Mouse (Mus musculus) MEL (cell line): ENCODE measurements around the gene Cbs. TPM values are rescaled to one million over a fixed set of nuclear protein-coding genes. Genes with fewer than 3 reads are reported as not detected.

ENCODE experiments used
- DNase-seq: peaks from one replicate; pipeline ENCODE4 v3.0.0; 2011; ENCODE audit warnings: low read depth, low spot score
- H3K27ac ChIP-seq: 2 replicates; pipeline ENCODE4 v1.5.1; 2012; ENCODE audit warnings: low read depth, mild to moderate bottlenecking, control low read depth, low read length, moderate library complexity; ENCODE audit not compliant: control insufficient read depth
- H3K27me3 ChIP-seq, 2 experiments: fragments of 150-350 bp in 1 of 2; sonication (generic) in 1 of 2; 2 replicates each; pipeline ENCODE4 v1.6.1; 2012; ENCODE audit warnings: low read length in 2 of 2, mild to moderate bottlenecking in 2 of 2, improper control_type of control experiment in 1 of 2, moderate library complexity in 1 of 2; ENCODE audit not compliant: insufficient read depth in 2 of 2, control insufficient read depth in 1 of 2
- H3K36me3 ChIP-seq, 2 experiments: 2 replicates each; pipeline ENCODE4 v1.6.1; 2012 to 2014; ENCODE audit warnings: low read length in 2 of 2, improper control_type of control experiment in 1 of 2, inconsistent platforms in 1 of 2, mild to moderate bottlenecking in 1 of 2; ENCODE audit not compliant: insufficient read depth in 2 of 2, control insufficient read depth in 1 of 2
- H3K4me1 ChIP-seq, 2 experiments: fragments of 150-350 bp in 1 of 2; sonication (generic) in 1 of 2; 2 replicates each; pipeline ENCODE4 v1.6.1; 2012; ENCODE audit warnings: low read length in 2 of 2, improper control_type of control experiment in 1 of 2, mild to moderate bottlenecking in 1 of 2; ENCODE audit not compliant: insufficient read depth in 2 of 2, control insufficient read depth in 1 of 2
- H3K4me3 ChIP-seq, 2 experiments: fragments of 150-350 bp in 1 of 2; sonication (generic) in 1 of 2; 2 replicates each; pipeline ENCODE4 v1.5.1; 2012; ENCODE audit warnings: low read depth in 2 of 2, low read length in 2 of 2, mild to moderate bottlenecking in 2 of 2, moderate library complexity in 2 of 2, control low read depth in 1 of 2, improper control_type of control experiment in 1 of 2; ENCODE audit not compliant: control insufficient read depth in 1 of 2, insufficient read depth in 1 of 2
- H3K79me2 ChIP-seq: 2 replicates; pipeline ENCODE4 v1.6.1; 2012; ENCODE audit warnings: mild to moderate bottlenecking, low read length, moderate library complexity; ENCODE audit not compliant: control insufficient read depth, poor library complexity, insufficient read depth
- H3K9ac ChIP-seq: 2 replicates; pipeline ENCODE4 v1.6.1; 2012; ENCODE audit warnings: low read depth, mild to moderate bottlenecking, control low read depth, low read length, moderate library complexity; ENCODE audit not compliant: control insufficient read depth, poor library complexity, severe bottlenecking
- H3K9me3 ChIP-seq: fragments of 150-350 bp; sonication (generic); replicated peaks from 2 replicates; pipeline ENCODE4 v1.6.1; 2012; ENCODE audit warnings: mild to moderate bottlenecking, low read length, improper control_type of control experiment, moderate library complexity; ENCODE audit not compliant: insufficient read depth
- CHD1 ChIP-seq: IDR thresholded peaks from 2 replicates; pipeline ENCODE4 v1.6.1; 2012; ENCODE audit warnings: low read depth, mild to moderate bottlenecking, inconsistent platforms, low read length, improper control_type of control experiment
- E2F4 ChIP-seq: IDR thresholded peaks from 2 replicates; pipeline ENCODE4 v1.6.1; 2011; ENCODE audit warnings: low read depth, low read length, improper control_type of control experiment, borderline replicate concordance
- ELF1 ChIP-seq: IDR thresholded peaks from 2 replicates; pipeline ENCODE4 v1.6.1; 2014; ENCODE audit warnings: low read depth, mild to moderate bottlenecking, inconsistent platforms, low read length, improper control_type of control experiment, moderate library complexity
- EP300 ChIP-seq, 2 experiments: IDR thresholded peaks; 2 replicates each; pipeline ENCODE4 v1.6.1; 2011; ENCODE audit warnings: improper control_type of control experiment in 2 of 2, low read length in 2 of 2, low read depth in 1 of 2, mild to moderate bottlenecking in 1 of 2
- ETS1 ChIP-seq: IDR thresholded peaks from 2 replicates; pipeline ENCODE4 v1.6.1; 2012; ENCODE audit warnings: low read depth, mild to moderate bottlenecking, inconsistent platforms, low read length, improper control_type of control experiment, moderate library complexity
- GABPA ChIP-seq: IDR thresholded peaks from 2 replicates; pipeline ENCODE4 v1.6.1; 2012; ENCODE audit warnings: low read depth, mild to moderate bottlenecking, inconsistent platforms, low read length, improper control_type of control experiment, moderate library complexity
- GATA1 ChIP-seq: IDR thresholded peaks from 2 replicates; pipeline ENCODE4 v1.6.1; 2011; ENCODE audit warnings: low read depth, low read length, improper control_type of control experiment
- KAT2A ChIP-seq: conservative IDR thresholded peaks from 2 replicates; pipeline ENCODE4 v1.6.1; 2012; ENCODE audit warnings: low read depth, low read length, improper control_type of control experiment, inconsistent platforms
- MAFK ChIP-seq: IDR thresholded peaks from 2 replicates; pipeline ENCODE4 v1.6.1; 2011; ENCODE audit warnings: low read depth, mild to moderate bottlenecking, low read length, improper control_type of control experiment, borderline replicate concordance
- MAX ChIP-seq: IDR thresholded peaks from 2 replicates; pipeline ENCODE4 v1.6.1; 2011; ENCODE audit warnings: low read length, improper control_type of control experiment
- MEF2A ChIP-seq: IDR thresholded peaks from 2 replicates; pipeline ENCODE4 v1.6.1; 2014; ENCODE audit warnings: low read depth, mild to moderate bottlenecking, inconsistent platforms, low read length, improper control_type of control experiment; ENCODE audit not compliant: poor library complexity, insufficient replicate concordance, severe bottlenecking; ENCODE audit errors: extremely low read depth
- MYB ChIP-seq: IDR thresholded peaks from 2 replicates; pipeline ENCODE4 v1.6.1; 2011; ENCODE audit warnings: mild to moderate bottlenecking, low read depth, low read length, improper control_type of control experiment
- MYC ChIP-seq: IDR thresholded peaks from 2 replicates; pipeline ENCODE4 v1.6.1; 2011; ENCODE audit warnings: low read depth, mild to moderate bottlenecking, low read length, improper control_type of control experiment, moderate library complexity
- NRF1 ChIP-seq: IDR thresholded peaks from 2 replicates; pipeline ENCODE4 v1.6.1; 2014; ENCODE audit warnings: low read depth, mild to moderate bottlenecking, inconsistent platforms, low read length, improper control_type of control experiment, moderate library complexity; ENCODE audit not compliant: poor library complexity, insufficient read depth, severe bottlenecking
- POLR2A ChIP-seq, 2 experiments: IDR thresholded peaks; 2 replicates each; pipeline ENCODE4 v1.6.1; 2011 to 2012; ENCODE audit warnings: low read length in 2 of 2, mild to moderate bottlenecking in 2 of 2, control low read depth in 1 of 2, improper control_type of control experiment in 1 of 2, low read depth in 1 of 2, moderate library complexity in 1 of 2; ENCODE audit not compliant: control insufficient read depth in 1 of 2, insufficient read depth in 1 of 2, poor library complexity in 1 of 2
- POLR2AphosphoS2 ChIP-seq: IDR thresholded peaks from 2 replicates; pipeline ENCODE4 v1.6.1; 2011; ENCODE audit warnings: low read length, improper control_type of control experiment
- RAD21 ChIP-seq: IDR thresholded peaks from 2 replicates; pipeline ENCODE4 v1.6.1; 2011; ENCODE audit warnings: mild to moderate bottlenecking, low read depth, low read length, improper control_type of control experiment
- SIN3A ChIP-seq: IDR thresholded peaks from 2 replicates; pipeline ENCODE4 v1.6.1; 2012; ENCODE audit warnings: low read length, improper control_type of control experiment, inconsistent platforms
- SMC3 ChIP-seq: IDR thresholded peaks from 2 replicates; pipeline ENCODE4 v1.6.1; 2011; ENCODE audit warnings: low read depth, low read length, improper control_type of control experiment
- TAL1 ChIP-seq: IDR thresholded peaks from 2 replicates; pipeline ENCODE4 v1.6.1; 2012; ENCODE audit warnings: mild to moderate bottlenecking, inconsistent platforms, low read length, moderate library complexity, mixed read lengths
- TBP ChIP-seq: IDR thresholded peaks from 2 replicates; pipeline ENCODE4 v1.8.0; 2011; ENCODE audit warnings: low read depth, low read length, improper control_type of control experiment
- TCF12 ChIP-seq: IDR thresholded peaks from 2 replicates; pipeline ENCODE4 v1.6.1; 2014; ENCODE audit warnings: low read depth, mild to moderate bottlenecking, inconsistent platforms, low read length, improper control_type of control experiment, moderate library complexity
- UBTF ChIP-seq: IDR thresholded peaks from 2 replicates; pipeline ENCODE4 v1.6.1; 2012; ENCODE audit warnings: low read depth, mild to moderate bottlenecking, inconsistent platforms, low read length, improper control_type of control experiment, moderate library complexity, borderline replicate concordance; ENCODE audit not compliant: insufficient read depth
- USF1 ChIP-seq: IDR thresholded peaks from 2 replicates; pipeline ENCODE4 v1.6.1; 2014; ENCODE audit warnings: low read depth, mild to moderate bottlenecking, inconsistent platforms, low read length, improper control_type of control experiment, moderate library complexity
- USF2 ChIP-seq, 2 experiments: IDR thresholded peaks; 2 replicates each; pipeline ENCODE4 v1.6.1; 2011 to 2012; ENCODE audit warnings: improper control_type of control experiment in 2 of 2, low read length in 2 of 2, borderline replicate concordance in 1 of 2, inconsistent platforms in 1 of 2, low read depth in 1 of 2, mild to moderate bottlenecking in 1 of 2; ENCODE audit not compliant: insufficient read depth in 1 of 2
- ZC3H11A ChIP-seq: IDR thresholded peaks from 2 replicates; pipeline ENCODE4 v1.6.1; 2012; ENCODE audit warnings: low read depth, mild to moderate bottlenecking, inconsistent platforms, low read length, improper control_type of control experiment
- ZMIZ1 ChIP-seq: IDR thresholded peaks from 2 replicates; pipeline ENCODE4 v1.6.1; 2012; ENCODE audit warnings: low read depth, mild to moderate bottlenecking, inconsistent platforms, low read length, improper control_type of control experiment, moderate library complexity
- ZNF384 ChIP-seq: IDR thresholded peaks from 2 replicates; pipeline ENCODE4 v1.6.1; 2012; ENCODE audit warnings: low read depth, mild to moderate bottlenecking, inconsistent platforms, low read length, improper control_type of control experiment
- polyA plus RNA-seq, 2 experiments: library from polyadenylated mRNA; stranded (reverse) in 1 of 2; unstranded in 1 of 2; fragments of >175 nt in 1 of 2; fragments of >200 nt in 1 of 2; gene quantifications; 2 replicates each; pipeline versions ENCODE4 v1.2.1 to v1.2.4; 2012; ENCODE audit warnings: low replicate concordance in 2 of 2, low read depth in 1 of 2; ENCODE audit not compliant: insufficient read length in 2 of 2, insufficient read depth in 1 of 2, missing spikeins in 1 of 2
- total RNA-seq: library from RNA; depleted of rRNA; stranded (reverse); fragments of 300-350 nt; gene quantifications from 2 replicates; pipeline ENCODE4 v1.2.3, GENCODE M21; 2012

The Cbs gene
- total and polyA plus RNA-seq, 3 experiments, result 13.7 to 16.8 TPM; not detected in 1

- H3K4me3 ChIP-seq, result no peak overlapping the region
- H3K36me3 ChIP-seq, result peaks cover 8 to 39% of the 10 kb centered on the region in 2 experiments
- no peak overlapping the region for H3K27ac ChIP-seq
- peaks cover 24% of the 10 kb centered on the region for H3K79me2 ChIP-seq
- no peaks in the 10 kb centered on the region for H3K27me3 ChIP-seq
- TF ChIP-seq CHD1, result no peak
- no peak for TF ChIP-seq NRF1
- TF ChIP-seq ELF1, result no peak
- no peak for TF ChIP-seq MEF2A
- no peak for TF ChIP-seq POLR2A (IDR thresholded peaks at IDR 0.05; ENCODE audit: control insufficient read depth in 1 of 2, insufficient read depth in 1 of 2, low read depth in 1 of 2, low read length in 2 of 2, poor library complexity in 1 of 2)
- TF ChIP-seq MAX, result no peak
- no peak for TF ChIP-seq POLR2AphosphoS2
- TF ChIP-seq MYB, result no peak
- no peak for TF ChIP-seq MAFK
- no peak for TF ChIP-seq UBTF
- TF ChIP-seq ZC3H11A, result no peak
- no peak for TF ChIP-seq MYC
- peaks cover 0 to 2% of the 10 kb centered on the region in 2 experiments; a peak in 2 of 4 replicates for H3K4me1 ChIP-seq
- no peaks in the 10 kb centered on the region for H3K9me3 ChIP-seq
- no peak overlapping the region for H3K9ac ChIP-seq
- DNase-seq, result no peak
These were observed 15.1 kb upstream of the Cbs start for GRCm38 (mm10) chr17:31652152-31652551.

GRCm38 (mm10) chr17:31646199-31647002, 9.4 kb upstream of the Cbs start:
- H3K27ac ChIP-seq, result no peak overlapping the region
- H3K36me3 ChIP-seq, result peaks cover 0 to 15% of the 10 kb centered on the region in 2 experiments; a peak in 2 of 4 replicates
- DNase-seq, result peak; percentile 36
- no peaks in the 10 kb centered on the region for H3K79me2 ChIP-seq
- no peaks in the 10 kb centered on the region for H3K27me3 ChIP-seq
- H3K4me1 ChIP-seq, result no peaks in the 10 kb centered on the region
- no peak overlapping the region for H3K4me3 ChIP-seq
- H3K9ac ChIP-seq, result no peak overlapping the region
- H3K9me3 ChIP-seq, result no peaks in the 10 kb centered on the region
- peak; percentile 74 for TF ChIP-seq TBP
- no peak for TF ChIP-seq ZNF384
- TF ChIP-seq NRF1, result no peak
- TF ChIP-seq TCF12, result no peak
- TF ChIP-seq TAL1, result no peak
- TF ChIP-seq POLR2A (IDR thresholded peaks at IDR 0.05; ENCODE audit: control insufficient read depth in 1 of 2, insufficient read depth in 1 of 2, low read depth in 1 of 2, low read length in 2 of 2, poor library complexity in 1 of 2), result peak; percentile 22 to 44; a peak in 2 of 4 replicates
- TF ChIP-seq GABPA, result no peak
- TF ChIP-seq RAD21, result no peak
- TF ChIP-seq MAFK, result no peak
- TF ChIP-seq MYC, result no peak
- no peak for TF ChIP-seq EP300 (IDR thresholded peaks at IDR 0.05; ENCODE audit: low read depth in 1 of 2, low read length in 2 of 2)
- peak; percentile 29; the same call in 1 of the 2 replicates for TF ChIP-seq ZMIZ1
- TF ChIP-seq USF2 (IDR thresholded peaks at IDR 0.05; ENCODE audit: borderline replicate concordance in 1 of 2, insufficient read depth in 1 of 2, low read depth in 1 of 2, low read length in 2 of 2), result no peak
- TF ChIP-seq ETS1, result no peak
- TF ChIP-seq POLR2AphosphoS2, result peak; percentile 96
- no peak for TF ChIP-seq ZC3H11A
- TF ChIP-seq MYB, result no peak
- no peak for TF ChIP-seq KAT2A
- TF ChIP-seq MAX, result no peak
- no peak for TF ChIP-seq SIN3A
- no peak for TF ChIP-seq MEF2A
- no peak; the same call in 1 of the 2 replicates for TF ChIP-seq SMC3
- no peak for TF ChIP-seq GATA1
- TF ChIP-seq E2F4, result no peak
- TF ChIP-seq USF1, result peak; percentile 32; the same call in 1 of the 2 replicates
